Mouse (Mus musculus) liver, embryonic 14.5 days (tissue): Measurements from ENCODE around the gene Cnot10. TPM values are rescaled to one million over a fixed set of nuclear protein-coding genes. Genes with fewer than 3 reads are reported as not detected.
A peak's percentile ranks its signal among the peaks of the same experiment; 100 is the strongest.

Source experiments
- ATAC-seq: fragments of 200-750 bp; cut with Nextera tagmentation; 2 replicates; pipeline ENCODE4 v1.8.0; 2017; ENCODE audit warnings: moderate number of reproducible peaks, mild to moderate bottlenecking, moderate library complexity; ENCODE audit not compliant: insufficient read depth
- DNase-seq, 3 experiments: peaks; one replicate each; pipeline ENCODE4 v3.0.0-alpha.2; 2012 to 2013; ENCODE audit warnings: low read depth in 3 of 3, low spot score in 3 of 3
- H3K27ac ChIP-seq: fragments of 300-500 bp; sonication (generic); 2 replicates; pipeline ENCODE4 v1.5.1; 2014; ENCODE audit warnings: moderate library complexity, mild to moderate bottlenecking, control low read depth, inconsistent platforms
- H3K27me3 ChIP-seq: fragments of 300-500 bp; sonication (generic); 2 replicates; pipeline ENCODE4 v1.6.1; 2014; ENCODE audit warnings: mild to moderate bottlenecking, low read length, moderate library complexity; ENCODE audit not compliant: control insufficient read depth, insufficient read depth
- H3K36me3 ChIP-seq: fragments of 300-500 bp; sonication (generic); replicated peaks from 2 replicates; pipeline ENCODE4 v1.6.1; 2014; ENCODE audit warnings: low read depth; ENCODE audit not compliant: control insufficient read depth, insufficient read depth
- H3K4me1 ChIP-seq, 2 experiments: fragments of 200-500 bp in 1 of 2; fragments of 300-500 bp in 1 of 2; sonication (generic) in 1 of 2; replicated peaks; 2 replicates each; pipeline ENCODE4 v1.6.1; 2012 to 2014; ENCODE audit warnings: antibody characterized with exemption in 1 of 2, inconsistent platforms in 1 of 2, low read length in 1 of 2; ENCODE audit not compliant: control insufficient read depth in 2 of 2, insufficient read depth in 2 of 2
- H3K4me2 ChIP-seq: fragments of 300-500 bp; sonication (generic); 2 replicates; pipeline ENCODE4 v1.6.1; 2014; ENCODE audit warnings: low read depth, mild to moderate bottlenecking, control low read depth, moderate library complexity
- H3K4me3 ChIP-seq, 2 experiments: fragments of 200-500 bp in 1 of 2; fragments of 300-500 bp in 1 of 2; sonication (generic) in 1 of 2; 2 replicates each; pipeline ENCODE4 v1.5.1; 2012 to 2014; ENCODE audit warnings: low read depth in 2 of 2, low read length in 2 of 2, mild to moderate bottlenecking in 2 of 2, control low read depth in 1 of 2, inconsistent platforms in 1 of 2, moderate library complexity in 1 of 2; ENCODE audit not compliant: insufficient read depth in 1 of 2
- H3K9ac ChIP-seq: fragments of 300-500 bp; sonication (generic); replicated peaks from 2 replicates; pipeline ENCODE4 v1.6.1; 2014; ENCODE audit warnings: mild to moderate bottlenecking, control low read depth, moderate library complexity
- H3K9me3 ChIP-seq: fragments of 300-500 bp; sonication (generic); 2 replicates; pipeline ENCODE4 v1.6.1; 2016; ENCODE audit warnings: low read length, mixed read lengths; ENCODE audit not compliant: control insufficient read depth
- CTCF ChIP-seq: IDR thresholded peaks from 2 replicates; pipeline ENCODE4 v1.5.1; 2016; ENCODE audit warnings: antibody characterized with exemption, low read depth, control low read depth
- EP300 ChIP-seq: IDR thresholded peaks from 2 replicates; pipeline ENCODE4 v1.6.1; 2016; ENCODE audit warnings: antibody characterized with exemption, low read depth
- WGBS: fragments of 180-500 bp; shearing (Covaris S2); extraction: QIAGEN DNeasy Blood & Tissue Kit; methylation state at CpG from one replicate; pipeline ENCODE4 v1.1.7; 2014; ENCODE audit not compliant: insufficient replicate concordance; 5-methylcytosine and 5-hydroxymethylcytosine counted together
- polyA plus RNA-seq, 2 experiments: library from polyadenylated mRNA; depleted of rRNA in 1 of 2; stranded (reverse) in 1 of 2; unstranded in 1 of 2; fragments of >200 nt; fragmentation: Nextera tagmentation in 1 of 2; extraction: Ambion mirVana in 1 of 2; gene quantifications; 2 replicates each; pipeline versions ENCODE4 v1.2.1 to v1.2.3; 2012 to 2014

Cnot10 gene
- polyA plus RNA-seq, 2 experiments = 20.7 to 23.1 TPM

- Histone ChIP-seq H3K27me3 (peaks cover 68% of the 10 kb centered on the region), H3K4me1 (peaks cover 0 to 2% of the 10 kb centered on the region in 2 experiments; a peak in 1 of 4 replicates), H3K9ac (no peak overlapping the region), H3K9me3 (no peaks in the 10 kb centered on the region), H3K27ac (no peak overlapping the region), H3K4me3 (peak overlapping the region; percentile 10 to 55; a peak in 2 of 4 replicates), H3K4me2 (peak overlapping the region; percentile 45), H3K36me3 (no peaks in the 10 kb centered on the region)
- no peak for ATAC-seq
- TF ChIP-seq CTCF = no peak
- TF ChIP-seq EP300 = no peak
- DNase-seq = no peak
- 23% methylated on average over 7 of the region's 7 CpGs for WGBS
Measured at GRCm38 (mm10) chr9:114560141-114560540, 79.8 kb downstream of the Cnot10 start.

GRCm38 (mm10) chr9:114557086-114557485, 82.9 kb downstream of the Cnot10 start:
- Histone ChIP-seq H3K4me1 (peaks cover 0 to 10% of the 10 kb centered on the region in 2 experiments; a peak in 1 of 4 replicates), H3K9ac (no peak overlapping the region), H3K27me3 (peaks cover 38% of the 10 kb centered on the region), H3K4me3 (no peak overlapping the region), H3K27ac (no peak overlapping the region), H3K36me3 (no peaks in the 10 kb centered on the region), H3K9me3 (no peaks in the 10 kb centered on the region), H3K4me2 (peak overlapping the region; percentile 20; the same call in 1 of the 2 replicates)
- WGBS = 24% methylated on average over 7 of the region's 7 CpGs
- DNase-seq (no peak), ATAC-seq (no peak)
- TF ChIP-seq CTCF (no peak), EP300 (no peak)

- WGBS = 41% methylated on average over 10 of the region's 10 CpGs
- Histone ChIP-seq H3K9ac (no peak overlapping the region), H3K4me3 (no peak overlapping the region), H3K27me3 (peaks cover 31% of the 10 kb centered on the region), H3K4me2 (peak overlapping the region; percentile 28; the same call in 1 of the 2 replicates), H3K9me3 (no peaks in the 10 kb centered on the region), H3K4me1 (peaks cover 0 to 10% of the 10 kb centered on the region in 2 experiments; a peak in 1 of 4 replicates), H3K27ac (no peak overlapping the region), H3K36me3 (no peaks in the 10 kb centered on the region)
- no peak for DNase-seq
- TF ChIP-seq CTCF (no peak), EP300 (no peak)
- ATAC-seq = no peak
Measured at GRCm38 (mm10) chr9:114556276-114556855, 83.6 kb downstream of the Cnot10 start.

GRCm38 (mm10) chr9:114554355-114554979, 85.5 kb downstream of the Cnot10 start:
- Histone ChIP-seq H3K4me2 (no peak overlapping the region), H3K4me1 (peaks cover 0 to 13% of the 10 kb centered on the region in 2 experiments; a peak in 1 of 4 replicates), H3K9ac (no peak overlapping the region), H3K36me3 (no peaks in the 10 kb centered on the region), H3K27ac (no peak overlapping the region), H3K4me3 (no peak overlapping the region), H3K27me3 (peaks cover 13% of the 10 kb centered on the region), H3K9me3 (no peaks in the 10 kb centered on the region)
- DNase-seq = no peak
- TF ChIP-seq CTCF (no peak), EP300 (no peak)
- 73% methylated on average over 5 of the region's 5 CpGs for WGBS
- ATAC-seq = peak; percentile 70

- DNase-seq = no peak
- Histone ChIP-seq H3K4me3 (no peak overlapping the region), H3K9me3 (no peaks in the 10 kb centered on the region), H3K9ac (no peak overlapping the region), H3K27ac (no peak overlapping the region), H3K27me3 (peaks cover 9% of the 10 kb centered on the region), H3K4me1 (peaks cover 0 to 14% of the 10 kb centered on the region in 2 experiments; a peak in 2 of 4 replicates), H3K4me2 (no peak overlapping the region), H3K36me3 (no peaks in the 10 kb centered on the region)
- no peak for ATAC-seq
- TF ChIP-seq CTCF = no peak
- no peak for TF ChIP-seq EP300
Measured at GRCm38 (mm10) chr9:114553828-114554227, 86.2 kb downstream of the Cnot10 start.
